Mouse (Mus musculus) heart, postnatal 0 days (tissue): Measurements from ENCODE around the gene Psmc3ip.

Experiments used
- CTCF ChIP-seq: IDR thresholded peaks from 2 replicates; pipeline ENCODE4 v1.5.1; 2016; ENCODE audit warnings: antibody characterized with exemption, control low read depth, low read depth
- EP300 ChIP-seq: IDR thresholded peaks from 2 replicates; pipeline ENCODE4 v1.6.1; 2016; ENCODE audit warnings: antibody characterized with exemption, low read depth

- peak; percentile 28; the same call in 1 of the 2 replicates for TF ChIP-seq CTCF
- no peak for TF ChIP-seq EP300
Measured at GRCm38 (mm10) chr11:101131701-101132100, 36.5 kb upstream of the Psmc3ip start.
